Mouse (Mus musculus) adrenal gland, adult 8-10 months (tissue): ENCODE data around the gene Ccer2. TPM values are rescaled to one million over a fixed set of nuclear protein-coding genes. Genes with fewer than 3 reads are reported as not detected.
A peak's percentile ranks its signal among the peaks of the same experiment; 100 is the strongest.

Source experiments
- DNase-seq: peaks from one replicate; pipeline ENCODE4 v3.0.0; 2022
- total RNA-seq, 4 experiments: library from RNA; stranded (reverse); gene quantifications; 2 replicates each; pipeline ENCODE4 v1.2.4; 2022

Gene Ccer2
- not detected for total RNA-seq

DNA sequence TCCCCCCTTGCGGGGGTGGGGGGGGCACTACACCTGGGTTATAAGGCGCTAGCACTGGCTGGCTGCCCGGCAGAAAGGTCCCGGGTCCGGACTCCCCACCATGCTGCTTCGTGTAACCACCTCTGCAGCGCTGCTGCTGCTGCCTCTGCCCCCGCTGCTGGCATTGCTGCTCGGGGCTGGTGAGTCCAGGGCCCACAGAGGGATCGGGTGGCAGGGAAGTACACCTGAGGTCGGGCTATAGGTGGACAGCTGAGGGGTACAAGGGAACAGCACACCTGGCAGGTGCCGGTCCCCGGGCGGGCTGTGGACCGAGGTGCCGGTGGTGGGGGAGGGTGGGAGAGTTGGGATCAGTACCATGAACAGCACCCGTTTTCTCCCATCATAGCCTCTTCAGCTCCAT, at the start of gene Ccer2:
TSS of gene Ccer2 (plus strand) at position 96 of the 400 bp plus-strand sequence.
- DNase-seq = no peak

DNA sequence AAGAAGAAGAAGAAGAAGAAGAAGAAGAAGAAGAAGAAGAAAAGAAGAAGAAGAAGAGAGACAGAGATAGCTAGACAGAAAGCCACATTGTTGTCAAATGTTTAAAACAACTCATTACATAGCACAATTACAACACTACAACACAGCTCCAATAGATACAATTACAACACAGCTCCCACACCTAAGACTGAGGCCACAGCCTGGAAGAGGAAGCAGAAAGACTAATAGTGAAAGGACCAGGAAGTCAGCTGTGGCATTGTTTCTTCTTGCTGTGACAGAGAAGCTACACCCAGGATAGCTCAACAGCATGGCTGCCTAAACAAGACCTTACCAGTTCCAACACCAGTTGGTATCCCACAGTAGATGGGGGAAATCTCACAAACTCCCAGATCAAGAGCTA, 46.5 kb upstream of the Ccer2 start:
- no peak for DNase-seq

DNA sequence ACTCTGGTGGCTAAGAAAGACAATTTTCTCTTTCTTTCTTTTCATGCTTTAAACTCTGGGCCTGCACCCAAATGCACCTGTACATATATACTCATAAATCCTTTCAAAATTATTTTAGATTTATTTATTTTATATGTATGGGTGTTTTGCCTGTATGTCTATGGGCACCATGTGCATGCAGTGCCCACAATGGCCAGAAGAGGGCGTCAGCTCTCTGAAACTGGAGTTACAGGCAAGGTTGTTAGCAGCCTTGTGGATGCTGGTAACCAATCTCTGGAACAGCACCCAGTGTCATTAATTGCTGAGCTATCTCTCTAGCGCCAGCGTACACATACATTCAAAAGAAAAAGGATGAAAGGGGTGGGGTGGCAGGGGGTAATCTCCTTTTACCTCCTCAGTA, 45.0 kb upstream of the Ccer2 start:
- DNase-seq = no peak

DNA sequence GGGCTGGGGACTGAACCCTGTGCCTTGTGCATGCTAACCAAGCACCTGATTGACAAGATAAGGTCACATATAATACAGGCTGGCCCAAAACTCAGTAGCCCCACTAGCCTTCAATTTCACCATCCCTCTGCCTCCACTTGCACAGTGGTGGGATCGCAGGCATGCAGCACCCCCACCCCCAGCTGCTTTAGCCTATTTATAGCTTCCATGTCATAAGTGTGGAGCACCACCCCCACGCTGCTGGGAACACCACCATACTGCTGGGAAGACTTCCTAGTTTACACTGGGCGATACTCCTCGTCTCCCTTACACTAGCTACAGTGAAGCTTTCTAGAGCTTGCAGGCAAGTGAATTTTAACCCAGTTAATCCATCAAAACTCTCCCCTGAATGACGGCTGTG, 41.3 kb upstream of the Ccer2 start:
- no peak for DNase-seq

DNA sequence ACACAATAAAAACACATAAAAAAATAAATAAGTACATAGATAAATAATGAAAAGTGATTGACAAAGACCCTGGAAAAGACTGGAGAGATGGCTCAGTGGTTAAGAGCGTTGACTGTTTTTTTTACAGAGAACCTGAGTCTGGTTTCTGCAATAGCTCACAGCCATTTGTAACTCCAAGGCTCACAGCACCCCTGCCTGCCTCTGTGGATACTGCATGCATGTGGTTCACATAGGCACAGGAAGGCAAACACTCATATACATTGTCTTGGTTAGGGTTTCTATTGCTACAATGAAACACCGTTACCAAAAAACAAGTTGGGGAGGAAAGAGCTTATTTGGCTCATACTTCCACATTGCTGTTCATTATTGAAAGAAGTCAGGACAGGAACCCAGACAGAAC, 40.4 kb upstream of the Ccer2 start:
- DNase-seq = no peak

DNA sequence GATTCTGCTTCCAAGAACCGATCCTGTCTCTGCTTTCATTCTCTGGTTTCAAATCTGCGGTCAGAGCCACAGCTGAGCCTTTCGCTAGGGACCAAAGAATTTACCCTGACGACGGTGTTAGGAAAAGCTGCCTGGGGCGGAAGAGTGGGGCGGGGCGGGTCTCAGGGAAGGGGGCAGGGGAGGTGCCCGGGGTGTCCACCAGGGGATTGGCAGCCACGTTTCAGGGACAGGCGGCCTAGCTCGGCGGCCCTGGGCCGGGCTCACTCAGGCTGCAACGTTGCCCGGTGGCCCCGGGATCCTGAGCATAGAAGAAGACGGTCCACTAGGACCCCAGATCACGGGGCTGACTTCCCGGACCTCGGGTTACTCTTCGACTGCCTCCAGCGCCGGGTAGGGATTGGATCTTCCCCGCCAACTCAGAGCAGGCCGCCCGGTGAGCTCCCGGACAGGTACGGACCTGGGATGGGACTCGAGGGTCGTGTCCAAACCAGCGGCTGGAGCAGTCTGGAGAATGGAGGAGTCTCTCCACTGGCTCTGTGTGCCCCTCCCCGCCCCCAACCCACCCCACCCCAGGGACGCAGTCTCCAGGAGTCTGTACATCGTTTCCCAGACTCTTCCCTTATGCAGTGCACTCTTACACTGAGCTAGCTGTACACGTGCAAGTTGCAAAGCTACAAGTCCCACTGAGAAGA, 39.2 kb upstream of the Ccer2 start, which contains the start of gene Fbxo17:
TSS of gene Fbxo17 (plus strand) at position 215 of the 692 bp plus-strand sequence.
- peak; percentile 55 for DNase-seq

DNA sequence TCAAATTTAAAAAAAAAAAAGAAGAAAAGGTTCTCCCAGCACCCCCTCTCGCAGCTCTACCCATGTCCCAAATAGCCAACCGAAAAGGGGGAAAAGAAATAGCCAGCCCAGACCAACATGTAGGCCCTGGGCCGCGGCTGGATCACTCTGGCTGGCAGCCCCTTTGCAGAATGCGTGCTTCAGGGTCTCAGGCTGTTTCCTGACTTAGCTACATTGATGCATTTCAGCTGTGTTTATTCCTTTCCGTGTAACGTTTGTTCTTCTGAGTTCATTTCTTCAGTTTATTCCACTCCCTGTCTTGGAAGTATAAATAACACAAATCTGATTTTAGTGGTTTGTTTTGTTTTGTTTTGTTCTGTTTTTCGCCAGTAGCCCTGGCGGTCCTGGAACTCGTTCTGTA, 38.2 kb upstream of the Ccer2 start:
- DNase-seq = no peak

DNA sequence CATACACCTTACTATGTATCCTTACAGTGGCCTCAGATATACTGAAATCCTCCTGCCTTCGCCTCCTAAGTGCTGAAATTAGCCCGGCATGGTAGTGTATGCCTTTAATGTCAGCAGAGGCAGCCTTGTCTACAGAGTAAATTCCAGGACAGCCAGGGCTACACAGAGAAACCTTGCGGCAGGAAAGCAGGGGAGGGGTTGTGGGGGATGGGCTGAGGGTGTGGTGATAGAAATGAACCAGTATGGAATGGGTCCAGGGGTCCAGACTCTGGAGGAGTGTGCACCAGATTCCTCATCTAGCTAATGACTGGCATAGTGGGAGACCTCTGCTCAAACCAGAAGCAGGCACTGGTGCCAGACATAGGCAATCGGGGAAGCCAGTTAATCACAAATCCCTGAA, 36.8 kb upstream of the Ccer2 start:
- no peak for DNase-seq

DNA sequence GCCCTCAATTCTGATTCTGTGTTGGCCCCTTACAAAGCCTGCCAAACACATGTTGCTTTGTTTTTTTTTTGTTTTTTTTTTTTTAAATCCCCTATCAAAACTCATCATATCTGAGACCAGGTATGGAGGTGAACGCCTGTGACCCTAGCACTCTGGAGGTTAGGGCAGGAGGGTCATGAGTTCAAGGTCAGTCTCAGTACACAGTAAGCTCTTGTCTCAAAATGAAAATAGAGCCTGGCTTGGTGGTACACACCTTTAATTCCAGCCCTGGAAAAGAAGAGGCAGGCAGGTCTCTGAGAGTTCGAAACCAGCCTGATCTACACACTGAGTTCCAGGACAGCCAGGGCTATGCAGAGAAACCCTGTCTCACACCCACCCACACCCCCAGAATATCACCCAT, 36.3 kb upstream of the Ccer2 start:
- no peak for DNase-seq

DNA sequence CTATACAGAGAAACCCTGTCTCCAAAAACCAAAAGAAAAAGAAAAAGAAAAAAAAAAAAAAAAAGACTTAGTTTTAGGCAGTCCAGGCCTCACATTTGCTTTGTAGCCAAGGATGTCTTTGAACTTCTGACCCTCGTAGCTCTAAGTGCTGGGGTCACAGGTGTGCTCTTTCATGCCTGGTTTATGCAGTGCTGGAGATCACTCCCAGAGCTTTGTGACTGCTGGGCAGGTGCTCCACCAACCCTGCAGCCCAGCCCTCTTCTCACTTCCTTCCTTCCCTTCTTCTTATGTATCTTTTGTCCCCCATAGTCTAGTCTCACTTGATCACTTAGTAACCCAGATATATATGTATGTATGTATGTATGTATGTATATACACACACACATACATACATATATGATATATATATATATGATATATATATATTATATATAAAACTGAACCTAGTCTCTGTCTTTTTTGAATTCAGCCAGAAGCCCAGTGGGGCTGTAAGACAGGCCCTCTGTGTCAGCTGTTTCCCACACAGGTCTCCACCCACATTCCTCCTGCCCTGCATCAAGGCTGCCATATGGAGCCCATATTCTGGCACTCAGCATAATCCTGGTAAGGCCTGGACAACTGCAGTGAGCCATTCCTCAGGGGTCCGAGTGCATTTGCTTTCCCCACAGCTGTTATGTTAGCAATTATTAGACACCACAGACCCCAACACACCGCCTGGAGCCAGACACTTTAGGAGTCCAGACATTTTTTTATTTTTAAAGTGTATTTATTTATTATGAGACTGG, 35.0 kb upstream of the Ccer2 start:
- no peak for DNase-seq

DNA sequence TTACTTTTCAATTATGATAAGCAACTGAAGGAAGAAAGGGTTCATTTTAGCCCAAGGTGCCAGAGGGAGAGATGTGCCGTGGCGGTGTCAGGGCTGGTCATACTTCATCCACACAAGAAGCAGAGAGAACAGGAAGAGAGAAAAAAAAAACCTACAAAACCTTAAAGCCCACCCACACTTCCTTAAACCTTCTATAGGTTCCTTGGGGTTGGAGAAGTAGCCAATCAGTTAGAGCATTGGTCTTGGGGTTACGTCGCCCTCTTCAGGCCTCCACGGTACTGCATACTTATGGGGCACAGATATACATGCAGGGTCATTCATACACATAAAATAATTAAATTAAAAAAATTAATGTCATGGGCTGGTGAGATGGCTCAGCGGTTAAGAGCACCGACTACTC, 33.9 kb upstream of the Ccer2 start:
- DNase-seq = no peak

DNA sequence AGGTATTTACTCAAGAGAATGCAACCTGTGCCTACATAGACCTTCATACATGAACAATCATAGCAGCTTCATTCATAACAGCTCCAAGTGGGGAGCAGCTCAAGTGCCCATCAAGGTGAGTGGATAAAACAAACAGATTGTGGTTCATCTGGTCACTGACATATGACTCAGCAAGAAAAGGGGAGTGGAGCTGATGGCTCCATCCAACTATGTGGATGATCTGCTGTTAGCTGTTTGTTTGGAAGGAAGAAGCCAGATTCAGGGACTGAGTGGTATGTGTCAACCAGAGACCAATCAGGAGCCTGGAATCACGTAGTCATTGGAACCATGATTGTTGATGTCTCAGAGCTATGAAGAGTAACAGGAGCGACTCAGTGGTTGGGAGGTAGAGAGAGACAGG, 31.4 kb upstream of the Ccer2 start:
- no peak for DNase-seq

DNA sequence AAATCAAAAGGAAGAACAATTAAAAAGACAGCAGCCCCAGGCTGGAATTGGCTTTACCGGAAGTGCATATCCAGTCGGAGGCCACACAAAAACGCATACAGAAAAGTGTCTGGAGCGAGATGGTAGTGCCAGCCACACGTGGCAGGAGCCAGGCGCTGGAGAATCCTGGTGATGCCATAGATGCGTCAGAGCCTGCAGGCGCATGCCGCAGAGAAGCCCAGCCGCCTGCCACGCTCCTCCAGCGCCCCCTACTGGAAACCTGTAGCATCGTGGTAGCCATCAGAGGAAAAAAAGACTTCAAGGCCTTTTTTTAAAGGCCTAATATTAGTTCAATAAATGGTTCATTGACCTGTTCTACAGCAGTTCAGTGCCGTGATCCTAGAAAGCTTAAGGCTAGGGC, 29.4 kb upstream of the Ccer2 start:
- DNase-seq = peak; percentile 79

DNA sequence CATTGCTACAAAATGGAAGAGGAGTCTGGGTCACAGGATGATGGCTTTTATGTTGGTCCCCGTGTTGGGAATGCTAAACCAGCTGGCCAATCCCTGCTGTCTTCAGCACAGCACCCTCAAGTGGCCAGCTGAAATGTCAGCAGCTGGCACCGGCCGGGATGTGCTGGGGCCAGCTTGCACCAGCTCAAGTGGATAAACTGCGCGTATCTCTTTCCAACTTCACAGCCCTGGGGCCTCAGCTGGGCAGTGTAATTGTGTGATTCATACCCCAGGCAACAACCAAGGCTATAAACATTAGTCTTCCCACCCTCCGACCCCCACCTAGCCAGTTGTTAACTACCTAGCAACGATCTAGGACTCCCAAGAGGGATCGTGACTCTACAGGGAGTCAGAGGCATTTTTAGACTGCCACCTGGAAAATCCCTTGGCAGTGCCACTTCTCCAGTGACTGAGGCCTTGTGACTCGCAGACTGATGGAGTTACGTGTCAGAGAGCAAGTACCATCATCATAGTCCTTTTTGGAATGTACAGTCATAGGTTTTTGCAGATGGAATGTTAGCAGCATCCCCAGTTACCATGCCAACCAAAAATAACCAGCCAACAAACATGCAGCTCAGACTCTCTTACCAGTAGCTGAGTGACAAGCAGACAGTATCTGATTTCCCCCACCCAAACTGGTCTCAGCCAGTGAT, 28.2 kb upstream of the Ccer2 start:
- no peak for DNase-seq

DNA sequence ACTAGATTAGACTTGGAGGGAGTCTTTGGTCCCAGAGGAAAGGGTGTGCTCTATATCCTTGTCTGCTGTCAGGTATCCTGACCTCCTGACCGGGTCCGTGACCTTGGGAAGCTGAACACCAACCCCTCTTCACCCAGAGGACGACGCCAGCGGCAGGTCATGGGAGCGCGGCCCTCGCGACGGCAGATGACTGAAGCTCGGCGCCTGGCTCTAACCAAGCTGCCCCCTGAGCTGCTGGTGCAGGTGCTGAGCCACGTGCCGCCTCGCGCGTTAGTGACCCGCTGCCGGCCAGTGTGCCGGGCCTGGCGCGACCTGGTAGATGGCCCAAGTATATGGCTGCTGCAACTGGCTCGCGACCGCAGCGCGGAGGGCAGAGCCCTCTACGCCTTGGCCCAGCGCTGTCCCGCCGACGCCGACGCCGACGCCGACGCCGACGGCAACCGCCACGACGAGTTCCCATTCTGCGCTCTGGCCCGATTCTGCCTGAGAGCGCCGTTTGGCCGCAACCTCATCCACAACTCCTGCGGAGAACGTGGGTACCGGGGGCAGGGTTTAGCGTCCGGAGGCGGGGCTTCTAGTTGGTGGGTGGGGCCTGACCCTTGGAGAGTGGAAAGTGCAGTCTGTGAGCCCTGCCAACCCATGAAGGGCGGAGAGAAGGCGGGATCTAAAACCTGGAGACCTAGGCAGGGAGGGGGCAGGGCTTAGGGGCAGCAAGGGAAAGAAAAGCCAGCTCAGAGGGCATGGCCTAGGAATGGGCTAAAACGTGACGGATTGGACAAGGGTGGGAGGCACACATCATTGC, 23.4 kb upstream of the Ccer2 start:
- peak; percentile 79 for DNase-seq

DNA sequence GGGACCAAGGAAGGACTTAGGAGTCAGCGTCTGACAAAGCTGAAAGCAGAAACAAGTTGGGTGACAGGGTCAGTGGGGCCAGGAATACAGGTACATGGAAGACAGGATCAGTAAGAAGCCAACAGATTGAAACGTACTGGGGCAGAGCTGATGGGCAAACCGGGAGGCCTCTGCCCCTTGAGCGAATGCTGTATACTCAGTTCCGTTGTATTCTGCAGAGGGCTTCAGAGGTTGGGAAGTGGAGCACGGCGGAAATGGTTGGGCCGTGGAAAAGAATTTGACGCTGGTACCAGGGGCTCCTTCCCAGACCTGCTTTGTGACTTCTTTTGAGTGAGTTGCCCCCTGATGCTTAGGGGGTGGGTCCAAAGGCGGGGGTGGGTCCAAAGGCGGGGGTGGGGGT, 22.8 kb upstream of the Ccer2 start:
- no peak for DNase-seq

DNA sequence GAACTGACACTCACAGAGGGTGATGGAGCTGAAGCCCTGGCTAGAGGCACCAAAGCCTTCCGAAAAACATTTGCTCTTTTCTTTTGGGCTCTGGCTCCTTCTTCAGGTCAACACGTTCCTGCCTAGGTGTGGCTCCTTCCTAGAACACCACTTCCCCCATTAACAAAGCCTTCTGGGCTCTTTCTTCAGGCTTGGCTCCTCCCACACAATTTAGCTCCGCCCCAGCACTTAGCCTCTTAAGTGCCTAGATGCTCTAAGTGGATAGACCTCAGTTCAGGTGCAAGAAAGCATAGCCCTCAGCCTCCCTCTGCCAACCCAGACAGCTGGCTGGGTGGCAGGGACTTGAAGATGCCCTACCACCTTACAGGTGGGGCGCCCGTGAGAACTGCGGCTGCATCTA, 20.3 kb upstream of the Ccer2 start:
- no peak for DNase-seq

DNA sequence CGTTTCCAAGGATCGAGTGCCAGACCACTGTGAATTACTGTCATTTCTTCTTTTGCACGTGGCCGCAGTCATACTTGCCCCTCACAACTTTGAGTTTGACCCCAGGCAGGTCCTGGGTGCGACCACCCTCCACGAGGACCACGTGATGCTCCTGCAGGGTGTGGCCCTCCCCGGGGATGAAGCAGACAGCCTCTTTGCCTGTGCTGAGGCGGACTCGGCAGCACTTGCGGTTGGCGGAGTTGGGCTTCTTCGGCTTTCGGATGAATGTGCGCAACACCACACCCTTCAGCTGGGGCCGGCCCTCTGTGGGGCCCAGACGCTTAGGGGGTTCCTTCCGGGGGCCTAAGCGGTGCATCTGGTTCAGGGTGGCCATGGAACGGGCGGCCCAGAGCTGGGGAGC, 16.1 kb upstream of the Ccer2 start:
- no peak for DNase-seq

DNA sequence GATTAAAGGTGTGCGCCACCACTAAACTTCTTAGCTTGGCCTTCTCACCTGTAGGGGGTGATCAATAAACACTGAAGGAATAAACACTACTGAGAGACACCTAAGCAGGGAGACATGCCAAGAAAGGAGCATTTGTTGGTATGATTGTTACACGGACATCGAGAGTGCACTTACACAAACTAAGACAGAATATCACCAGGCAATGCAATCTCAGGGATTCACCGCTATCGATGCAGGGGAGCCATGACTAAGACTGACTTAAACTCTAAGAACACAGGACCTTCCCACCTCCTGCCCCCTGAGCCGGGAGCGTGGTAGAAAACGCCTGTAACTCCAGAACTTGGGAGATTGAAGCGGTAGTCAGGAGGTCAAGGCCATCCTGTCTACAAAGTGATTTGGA, 15.0 kb upstream of the Ccer2 start:
- no peak for DNase-seq

DNA sequence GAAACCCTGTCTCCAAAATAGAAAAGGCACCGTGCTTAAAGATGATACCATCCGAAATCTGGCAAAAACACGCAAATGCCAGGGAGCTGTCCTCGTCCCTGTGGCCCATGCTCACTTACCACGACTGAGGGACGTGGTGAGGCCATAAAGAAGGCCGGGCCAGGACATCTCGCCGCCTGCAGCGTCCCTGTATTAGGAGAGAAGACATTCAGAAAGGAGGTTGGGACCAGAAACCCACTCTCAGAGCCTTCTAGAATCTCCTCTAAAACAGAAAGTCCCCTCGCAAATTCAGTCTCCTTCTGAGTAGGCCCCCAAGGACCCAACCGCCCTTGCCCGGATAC, 14.6 kb upstream of the Ccer2 start:
- no peak for DNase-seq

DNA sequence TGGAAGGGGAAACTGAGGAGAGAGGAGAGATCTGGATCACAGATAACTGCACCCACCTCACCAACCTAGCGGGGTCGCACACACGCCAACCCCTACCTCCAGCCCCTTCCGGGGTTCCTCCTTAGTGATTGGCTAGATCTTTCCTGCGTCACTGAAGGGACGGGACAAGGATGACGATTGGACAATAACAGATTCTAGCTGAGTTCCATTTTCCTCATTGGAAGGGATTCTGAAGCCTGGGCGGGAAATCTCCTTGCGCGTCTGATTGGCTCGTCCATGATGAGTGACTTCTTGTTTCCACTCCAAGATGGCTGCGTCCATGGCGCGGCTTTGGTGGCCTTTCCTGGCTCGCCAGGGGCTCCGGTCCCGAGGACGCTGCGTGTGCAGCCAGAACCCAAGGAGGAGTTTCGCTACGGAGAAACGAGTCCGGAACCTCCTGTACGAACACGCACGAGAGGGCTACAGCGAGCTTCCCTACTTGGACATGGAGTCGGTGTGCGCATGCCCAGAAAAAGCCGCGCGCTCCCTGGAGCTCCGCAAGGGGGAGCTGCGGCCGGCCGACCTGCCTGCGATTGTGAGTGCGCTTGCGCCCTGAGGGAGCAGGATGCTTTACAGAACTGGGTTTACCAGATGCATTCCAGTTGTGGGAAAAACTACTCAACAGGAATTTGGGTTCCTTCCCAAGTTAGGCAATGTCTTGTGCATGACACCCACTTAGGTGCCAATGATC, 14.1 kb upstream of the Ccer2 start, which contains the start of the genes Mrps12 and Sars2:
TSS of gene Mrps12 (minus strand) at position 112 of the 730 bp plus-strand sequence.
TSS of gene Sars2 (plus strand) at position 284 of the 730 bp plus-strand sequence.
- peak; percentile 96 for DNase-seq

DNA sequence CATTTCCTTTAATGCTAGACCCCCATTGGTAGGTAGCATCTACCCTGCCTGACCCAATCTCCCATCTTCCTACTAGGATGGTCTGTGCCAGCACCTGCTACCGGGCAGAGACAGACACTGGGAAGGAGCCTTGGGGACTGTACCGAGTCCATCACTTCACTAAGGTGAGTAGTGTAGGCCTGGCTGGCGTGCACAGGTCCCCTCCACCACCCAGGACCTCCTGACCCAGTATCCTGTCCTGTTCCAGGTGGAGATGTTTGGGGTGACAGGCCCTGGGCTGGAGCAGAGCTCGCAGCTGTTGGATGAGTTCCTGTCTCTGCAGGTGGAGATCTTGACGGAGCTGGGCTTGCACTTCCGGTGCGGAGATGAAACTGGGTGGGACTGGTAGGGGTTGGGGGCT, 6.0 kb upstream of the Ccer2 start:
- no peak for DNase-seq
